Mouse (Mus musculus): ENCODE data around the gene Naa16. TPM values are rescaled to one million over a fixed set of nuclear protein-coding genes. Genes with fewer than 3 reads are reported as not detected.

Naa16 gene
- polyA plus RNA-seq, 1 experiment from 2014 or later = 45.9 TPM

DNA sequence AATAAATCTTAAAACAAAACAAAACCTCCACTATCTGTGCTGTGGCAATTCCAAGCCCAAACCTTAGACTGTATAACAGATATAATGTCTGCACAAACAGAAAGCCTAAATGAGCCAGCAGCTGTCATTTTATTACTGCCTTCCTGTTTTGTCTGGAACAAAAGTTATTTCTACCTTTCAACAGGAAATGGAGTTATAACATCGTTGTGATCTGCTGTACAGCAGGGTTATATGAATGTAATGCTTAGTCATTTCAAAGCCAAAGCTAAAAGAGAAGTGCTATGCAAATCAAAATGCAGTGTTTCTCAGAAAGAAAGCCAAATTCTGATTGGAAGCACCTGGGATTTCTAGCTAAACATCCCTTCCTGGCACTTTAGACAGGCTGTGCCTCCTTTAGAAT is 2.7 kb upstream of the Naa16 start:
- 42% methylated on average over 1 of the region's 1 CpGs for WGBS
- Histone ChIP-seq H3K4me3 (no peak overlapping the region), H3K4me2 (no peak overlapping the region), H3K36me3 (no peaks in the 10 kb centered on the region), H3K27me3 (no peaks in the 10 kb centered on the region), H3K9ac (no peak overlapping the region), H3K27ac (no peak overlapping the region), H3K4me1 (peaks cover 11% of the 10 kb centered on the region), H3K9me3 (no peaks in the 10 kb centered on the region)
- no peak for ATAC-seq (ENCODE audit: borderline replicate concordance, extremely low read depth, low FRiP score, low TSS enrichment)

GRCm38 (mm10) chr14:79389438-79390264 is 927 bp downstream of the Naa16 start:
- Histone ChIP-seq H3K27ac (peak overlapping the region; percentile 100), H3K27me3 (no peaks in the 10 kb centered on the region), H3K4me3 (peak overlapping the region; percentile 95), H3K4me1 (peaks cover 14% of the 10 kb centered on the region), H3K9me3 (no peaks in the 10 kb centered on the region), H3K4me2 (peak overlapping the region; percentile 85), H3K36me3 (peaks cover 8% of the 10 kb centered on the region; the same call in 1 of the 2 replicates), H3K9ac (peak overlapping the region; percentile 98)
- ATAC-seq (ENCODE audit: borderline replicate concordance, extremely low read depth, low FRiP score, low TSS enrichment) = no peak
- 1% methylated on average over 16 of the region's 16 CpGs for WGBS

GRCm38 (mm10) chr14:79388304-79388703 is 2.3 kb downstream of the Naa16 start:
- 87% methylated on average over 3 of the region's 3 CpGs for WGBS
- no peak overlapping the region for H3K9ac ChIP-seq
- H3K4me2 ChIP-seq = no peak overlapping the region
- ATAC-seq (ENCODE audit: borderline replicate concordance, extremely low read depth, low FRiP score, low TSS enrichment) = no peak
- no peaks in the 10 kb centered on the region for H3K27me3 ChIP-seq
- H3K9me3 ChIP-seq = no peaks in the 10 kb centered on the region
- no peak overlapping the region for H3K27ac ChIP-seq
- H3K4me3 ChIP-seq = no peak overlapping the region
- peaks cover 14% of the 10 kb centered on the region for H3K4me1 ChIP-seq
- H3K36me3 ChIP-seq = peaks cover 10% of the 10 kb centered on the region; the same call in 1 of the 2 replicates

- Histone ChIP-seq H3K4me2 (no peak overlapping the region), H3K27ac (no peak overlapping the region), H3K4me1 (peaks cover 4% of the 10 kb centered on the region; the same call in 1 of the 2 replicates), H3K4me3 (no peak overlapping the region), H3K27me3 (no peaks in the 10 kb centered on the region), H3K9me3 (no peaks in the 10 kb centered on the region), H3K9ac (no peak overlapping the region), H3K36me3 (peaks cover 27% of the 10 kb centered on the region)
- no peak for ATAC-seq (ENCODE audit: borderline replicate concordance, extremely low read depth, low FRiP score, low TSS enrichment)
- WGBS = 89% methylated on average over 7 of the region's 7 CpGs
Measured at GRCm38 (mm10) chr14:79383120-79383519, 7.5 kb downstream of the Naa16 start.

- Histone ChIP-seq H3K4me1 (no peaks in the 10 kb centered on the region), H3K4me3 (no peak overlapping the region), H3K27me3 (no peaks in the 10 kb centered on the region), H3K9ac (no peak overlapping the region), H3K36me3 (peaks cover 22% of the 10 kb centered on the region), H3K27ac (no peak overlapping the region), H3K9me3 (no peaks in the 10 kb centered on the region), H3K4me2 (no peak overlapping the region)
- no peak for ATAC-seq (ENCODE audit: borderline replicate concordance, extremely low read depth, low FRiP score, low TSS enrichment)
Measured at GRCm38 (mm10) chr14:79377041-79377440, 13.5 kb downstream of the Naa16 start.

DNA sequence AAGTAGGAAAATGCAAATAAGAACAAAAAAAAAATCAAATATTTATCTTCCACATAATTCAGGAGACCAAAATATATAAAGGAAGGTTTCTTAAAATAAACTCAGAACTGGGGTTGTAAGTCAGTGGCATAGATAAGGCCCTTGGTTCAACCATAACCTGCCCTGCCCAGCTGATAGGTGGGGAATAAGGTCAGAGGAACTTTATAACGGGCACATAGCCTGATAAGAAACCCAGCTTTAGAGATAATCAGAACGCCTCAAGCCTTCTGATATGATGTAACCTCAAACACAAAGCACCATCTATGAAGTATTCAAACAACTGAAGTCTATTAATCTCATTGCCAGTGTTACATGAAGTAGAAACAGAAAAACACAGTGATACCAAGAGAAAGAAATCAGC is 32.5 kb downstream of the Naa16 start:
- H3K9ac ChIP-seq = no peak overlapping the region
- no peaks in the 10 kb centered on the region for H3K9me3 ChIP-seq
- H3K27ac ChIP-seq = no peak overlapping the region
- H3K4me2 ChIP-seq = no peak overlapping the region
- no peaks in the 10 kb centered on the region for H3K27me3 ChIP-seq
- H3K4me1 ChIP-seq = no peaks in the 10 kb centered on the region
- no peak for ATAC-seq (ENCODE audit: borderline replicate concordance, extremely low read depth, low FRiP score, low TSS enrichment)
- H3K36me3 ChIP-seq = peaks cover 52% of the 10 kb centered on the region
- H3K4me3 ChIP-seq = no peak overlapping the region
- 60% methylated on average over 2 of the region's 2 CpGs for WGBS

- 73% methylated on average over 3 of the region's 3 CpGs for WGBS
- Histone ChIP-seq H3K27me3 (no peaks in the 10 kb centered on the region), H3K9ac (no peak overlapping the region), H3K4me1 (no peaks in the 10 kb centered on the region), H3K4me2 (no peak overlapping the region), H3K9me3 (no peaks in the 10 kb centered on the region), H3K4me3 (no peak overlapping the region), H3K27ac (no peak overlapping the region), H3K36me3 (peaks cover 48% of the 10 kb centered on the region)
- no peak for ATAC-seq (ENCODE audit: borderline replicate concordance, extremely low read depth, low FRiP score, low TSS enrichment)
Measured at GRCm38 (mm10) chr14:79346384-79346783, 44.2 kb downstream of the Naa16 start.

DNA sequence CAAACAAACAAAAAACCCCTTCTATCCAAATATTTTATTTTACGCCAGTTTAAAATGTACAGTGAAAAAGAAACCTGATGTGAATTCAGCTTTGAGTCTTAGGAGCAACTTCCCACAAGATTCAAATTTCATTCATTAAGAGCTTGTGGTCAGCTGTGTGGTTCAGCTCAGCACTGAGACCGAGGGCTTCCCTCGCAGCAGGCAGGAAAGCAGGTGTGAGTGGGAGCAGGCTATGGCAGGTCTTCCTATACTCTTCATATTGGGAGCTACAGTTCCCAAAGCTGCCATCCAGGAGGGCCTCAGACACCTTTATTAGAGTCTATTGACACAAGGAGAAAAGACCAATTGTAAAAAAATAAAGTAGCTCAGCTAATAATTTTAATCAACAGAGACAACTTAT is 55.0 kb downstream of the Naa16 start:
- Histone ChIP-seq H3K4me1 (peaks cover 8% of the 10 kb centered on the region; the same call in 1 of the 2 replicates), H3K9me3 (no peaks in the 10 kb centered on the region), H3K27ac (no peak overlapping the region), H3K9ac (no peak overlapping the region), H3K36me3 (peaks cover 46% of the 10 kb centered on the region), H3K4me3 (no peak overlapping the region), H3K27me3 (no peaks in the 10 kb centered on the region), H3K4me2 (no peak overlapping the region)
- WGBS = 95% methylated on average over 3 of the region's 3 CpGs
- no peak for ATAC-seq (ENCODE audit: borderline replicate concordance, extremely low read depth, low FRiP score, low TSS enrichment)

GRCm38 (mm10) chr14:79331936-79332335 is 58.6 kb downstream of the Naa16 start:
- Histone ChIP-seq H3K4me2 (no peak overlapping the region), H3K9ac (no peak overlapping the region), H3K27me3 (no peaks in the 10 kb centered on the region), H3K36me3 (peaks cover 25% of the 10 kb centered on the region), H3K27ac (peak overlapping the region; percentile 24; the same call in 1 of the 2 replicates), H3K9me3 (no peaks in the 10 kb centered on the region), H3K4me3 (no peak overlapping the region), H3K4me1 (peaks cover 8% of the 10 kb centered on the region; the same call in 1 of the 2 replicates)
- 62% methylated on average over 7 of the region's 7 CpGs for WGBS
- ATAC-seq (ENCODE audit: borderline replicate concordance, extremely low read depth, low FRiP score, low TSS enrichment) = no peak

- Histone ChIP-seq H3K27me3 (no peaks in the 10 kb centered on the region), H3K9me3 (no peaks in the 10 kb centered on the region), H3K4me2 (peak overlapping the region; percentile 35), H3K4me1 (peaks cover 8% of the 10 kb centered on the region; the same call in 1 of the 2 replicates), H3K27ac (no peak overlapping the region), H3K9ac (no peak overlapping the region), H3K36me3 (peaks cover 16% of the 10 kb centered on the region), H3K4me3 (no peak overlapping the region; the same call in 1 of the 2 replicates)
- peak; percentile 55; the same call in 1 of the 2 replicates for ATAC-seq (ENCODE audit: borderline replicate concordance, extremely low read depth, low FRiP score, low TSS enrichment)
- WGBS = 49% methylated on average over 16 of the region's 16 CpGs
Measured at GRCm38 (mm10) chr14:79330944-79331561, 59.5 kb downstream of the Naa16 start.

GRCm38 (mm10) chr14:79327033-79327432 is 63.5 kb downstream of the Naa16 start:
- 25% methylated on average over 5 of the region's 5 CpGs for WGBS
- Histone ChIP-seq H3K36me3 (no peaks in the 10 kb centered on the region), H3K4me1 (peaks cover 13% of the 10 kb centered on the region), H3K4me2 (no peak overlapping the region), H3K9me3 (no peaks in the 10 kb centered on the region), H3K4me3 (no peak overlapping the region), H3K27ac (no peak overlapping the region), H3K27me3 (no peaks in the 10 kb centered on the region), H3K9ac (no peak overlapping the region)
- ATAC-seq (ENCODE audit: borderline replicate concordance, extremely low read depth, low FRiP score, low TSS enrichment) = no peak; the same call in 1 of the 2 replicates

Measured in lung, embryonic 15.5 days (tissue).